Mouse (Mus musculus) neural tube, embryonic 13.5 days (tissue): ENCODE data around the gene Runx2. TPM values are rescaled to one million over a fixed set of nuclear protein-coding genes. Genes with fewer than 3 reads are reported as not detected.

ENCODE experiments used
- ATAC-seq: fragments of 200-750 bp; cut with Nextera tagmentation; 2 replicates; pipeline ENCODE4 v1.8.0; 2017; ENCODE audit warnings: low read depth, mild to moderate bottlenecking, moderate TSS enrichment, moderate library complexity
- H3K27ac ChIP-seq: fragments of 300-500 bp; sonication (generic); replicated peaks from 2 replicates; pipeline ENCODE4 v1.5.1; 2015; ENCODE audit warnings: moderate library complexity, mild to moderate bottlenecking, inconsistent platforms
- H3K27me3 ChIP-seq: fragments of 300-500 bp; sonication (generic); 2 replicates; pipeline ENCODE4 v1.6.1; 2015; ENCODE audit warnings: mild to moderate bottlenecking, inconsistent platforms
- H3K36me3 ChIP-seq: fragments of 300-500 bp; sonication (generic); 2 replicates; pipeline ENCODE4 v1.6.1; 2015; ENCODE audit warnings: mild to moderate bottlenecking, inconsistent platforms
- H3K4me1 ChIP-seq: fragments of 300-500 bp; sonication (generic); replicated peaks from 2 replicates; pipeline ENCODE4 v1.6.1; 2015; ENCODE audit warnings: inconsistent platforms
- H3K4me2 ChIP-seq: fragments of 300-500 bp; sonication (generic); 2 replicates; pipeline ENCODE4 v1.6.1; 2015; ENCODE audit warnings: inconsistent platforms, mild to moderate bottlenecking, moderate library complexity
- H3K4me3 ChIP-seq: fragments of 300-500 bp; sonication (generic); 2 replicates; pipeline ENCODE4 v1.5.1; 2015; ENCODE audit warnings: mild to moderate bottlenecking, inconsistent platforms
- H3K9ac ChIP-seq: fragments of 300-500 bp; sonication (generic); 2 replicates; pipeline ENCODE4 v1.6.1; 2015; ENCODE audit warnings: moderate library complexity, mild to moderate bottlenecking, inconsistent platforms
- H3K9me3 ChIP-seq: fragments of 300-500 bp; sonication (generic); 2 replicates; pipeline ENCODE4 v1.6.1; 2016; ENCODE audit warnings: inconsistent platforms
- WGBS: fragments of 180-500 bp; shearing (Covaris S2); methylation state at CpG from one replicate; pipeline ENCODE4 v1.1.7; 2015; 5-methylcytosine and 5-hydroxymethylcytosine counted together
- polyA plus RNA-seq: library from polyadenylated mRNA; unstranded; fragments of >200 nt; fragmentation: Nextera tagmentation; extraction: Ambion mirVana; gene quantifications from 2 replicates; pipeline ENCODE4 v1.2.1, GENCODE M21; 2015

Gene Runx2
- polyA plus RNA-seq, 1 experiment from 2014 or later, result 0.59 TPM

GRCm38 (mm10) chr17:44522906-44523305, 291.7 kb downstream of the Runx2 start:
- 63% methylated on average over 5 of the region's 5 CpGs for WGBS
- H3K27ac ChIP-seq, result no peak overlapping the region
- H3K4me3 ChIP-seq, result no peak overlapping the region
- H3K36me3 ChIP-seq, result no peaks in the 10 kb centered on the region
- H3K9ac ChIP-seq, result no peak overlapping the region
- H3K27me3 ChIP-seq, result no peaks in the 10 kb centered on the region
- no peaks in the 10 kb centered on the region for H3K4me1 ChIP-seq
- peaks cover 1% of the 10 kb centered on the region; the same call in 1 of the 2 replicates for H3K9me3 ChIP-seq
- no peak overlapping the region for H3K4me2 ChIP-seq
- ATAC-seq, result no peak

DNA sequence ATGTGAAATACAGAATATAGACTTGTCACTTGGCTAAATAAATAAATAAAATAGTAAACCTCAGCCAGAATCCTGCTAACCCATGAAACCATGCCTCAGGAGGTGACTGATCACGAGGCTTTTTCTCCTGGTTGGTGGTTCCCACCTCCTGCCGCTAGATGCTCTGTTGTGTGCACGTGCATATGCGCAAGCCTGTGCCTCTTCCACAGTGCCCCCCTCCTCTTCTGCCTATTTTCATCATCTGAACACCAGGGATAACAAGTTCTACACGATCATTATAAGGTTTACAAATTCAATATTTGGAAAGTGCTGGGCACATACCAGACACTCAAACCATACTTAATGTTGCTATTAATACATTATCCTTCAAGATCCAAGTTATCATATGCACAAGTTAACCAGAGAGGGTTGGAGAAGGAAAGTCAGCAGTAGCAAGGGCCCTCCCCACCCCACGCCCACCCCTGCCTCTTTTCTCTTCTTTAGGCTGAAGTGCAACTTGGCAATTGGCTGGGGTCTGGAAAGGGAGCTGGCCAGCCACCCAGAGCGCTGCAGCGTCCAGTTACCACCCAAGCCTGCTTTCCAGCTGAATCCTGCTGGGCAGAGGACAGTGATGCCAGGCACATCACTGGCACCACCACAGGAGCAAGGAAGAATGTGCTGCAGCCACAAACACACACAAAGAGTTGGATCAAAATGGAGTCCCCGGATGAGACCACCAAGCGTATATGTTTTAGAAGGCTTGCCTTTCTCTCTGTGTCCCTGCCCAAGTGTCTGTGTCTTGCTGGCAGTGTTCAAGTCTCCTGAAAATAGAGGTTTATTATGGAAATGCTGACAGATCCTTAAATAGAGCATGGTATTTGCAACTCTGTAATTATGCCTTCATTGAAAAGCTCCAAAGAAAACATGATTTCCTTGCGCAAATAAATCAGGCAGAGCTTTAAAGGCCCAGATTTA, 294.2 kb downstream of the Runx2 start:
- 82% methylated on average over 11 of the region's 11 CpGs for WGBS
- H3K9ac ChIP-seq, result no peak overlapping the region
- no peak for ATAC-seq
- H3K27ac ChIP-seq, result no peak overlapping the region
- H3K4me1 ChIP-seq, result no peaks in the 10 kb centered on the region
- peaks cover 3% of the 10 kb centered on the region; the same call in 1 of the 2 replicates for H3K9me3 ChIP-seq
- H3K27me3 ChIP-seq, result no peaks in the 10 kb centered on the region
- H3K36me3 ChIP-seq, result no peaks in the 10 kb centered on the region
- H3K4me3 ChIP-seq, result no peak overlapping the region
- H3K4me2 ChIP-seq, result no peak overlapping the region

DNA sequence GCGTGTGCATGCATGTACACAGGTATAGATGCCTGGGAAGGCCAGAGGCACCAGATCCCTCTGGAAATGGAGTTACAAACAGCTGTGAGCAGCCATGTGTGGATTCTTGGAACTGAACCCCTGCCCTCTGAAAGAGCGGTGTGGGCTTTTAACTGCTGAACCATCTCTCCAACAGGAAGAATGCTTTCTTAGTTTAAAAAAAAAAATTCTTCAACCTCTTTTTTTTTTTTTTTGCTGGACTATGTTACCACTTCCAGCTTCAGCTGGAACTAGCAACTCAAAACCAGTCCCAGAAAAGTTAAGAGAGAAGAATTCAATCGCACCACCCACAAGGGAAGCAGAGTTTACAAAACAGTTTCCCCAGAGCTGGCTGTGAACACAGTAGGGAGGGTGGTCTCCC, 295.2 kb downstream of the Runx2 start:
- 91% methylated on average over 3 of the region's 3 CpGs for WGBS
- Histone ChIP-seq H3K4me1 (no peaks in the 10 kb centered on the region), H3K4me2 (no peak overlapping the region), H3K4me3 (no peak overlapping the region), H3K9me3 (peaks cover 3% of the 10 kb centered on the region; the same call in 1 of the 2 replicates), H3K36me3 (no peaks in the 10 kb centered on the region), H3K27me3 (no peaks in the 10 kb centered on the region), H3K9ac (no peak overlapping the region), H3K27ac (no peak overlapping the region)
- no peak for ATAC-seq

GRCm38 (mm10) chr17:44518156-44518555, 296.4 kb downstream of the Runx2 start:
- WGBS, result 94% methylated on average over 6 of the region's 6 CpGs

DNA sequence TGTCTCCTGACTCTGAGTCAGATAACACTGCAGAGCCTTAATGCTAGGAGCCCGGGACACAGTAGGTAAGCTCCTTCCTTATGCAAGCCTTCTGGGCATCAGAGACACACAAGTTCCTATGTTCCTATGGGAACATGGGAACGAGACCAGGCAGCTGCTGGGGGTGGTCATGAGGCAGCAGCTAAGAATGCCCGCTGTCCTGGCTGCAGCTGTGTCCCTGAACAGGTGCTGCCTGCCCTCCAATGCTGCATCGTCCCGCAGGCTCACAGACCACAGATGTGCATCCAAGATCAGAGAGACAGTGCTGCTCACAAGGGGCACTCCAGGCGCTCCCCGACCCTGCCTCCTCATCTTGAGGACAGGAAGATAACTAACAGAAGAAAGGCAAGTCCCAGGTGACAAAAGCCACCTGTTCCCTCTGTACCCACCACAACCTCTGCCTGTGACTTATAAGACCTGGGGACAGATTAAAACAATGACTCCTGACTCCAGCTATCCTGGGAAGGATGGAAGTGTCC, 306.3 kb downstream of the Runx2 start:
- no peak for ATAC-seq
- no peaks in the 10 kb centered on the region for H3K9me3 ChIP-seq
- WGBS, result 61% methylated on average over 7 of the region's 7 CpGs

More at GRCm38 (mm10) chr17:44518156-44518555, 296.4 kb downstream of the Runx2 start:
- Histone ChIP-seq H3K4me1 (no peaks in the 10 kb centered on the region), H3K36me3 (no peaks in the 10 kb centered on the region), H3K9me3 (peaks cover 3% of the 10 kb centered on the region; the same call in 1 of the 2 replicates), H3K27me3 (no peaks in the 10 kb centered on the region), H3K9ac (no peak overlapping the region), H3K4me2 (no peak overlapping the region), H3K27ac (no peak overlapping the region), H3K4me3 (no peak overlapping the region)
- no peak for ATAC-seq

GRCm38 (mm10) chr17:44507741-44508140, 306.9 kb downstream of the Runx2 start:
- WGBS, result 87% methylated on average over 3 of the region's 3 CpGs
- Histone ChIP-seq H3K27ac (no peak overlapping the region), H3K4me1 (peaks cover 10% of the 10 kb centered on the region; the same call in 1 of the 2 replicates), H3K9ac (no peak overlapping the region), H3K9me3 (no peaks in the 10 kb centered on the region), H3K27me3 (no peaks in the 10 kb centered on the region), H3K4me3 (no peak overlapping the region), H3K36me3 (no peaks in the 10 kb centered on the region), H3K4me2 (no peak overlapping the region)
- ATAC-seq, result no peak

More for the DNA sequence above, 306.3 kb downstream of the Runx2 start:
- Histone ChIP-seq H3K27me3 (no peaks in the 10 kb centered on the region), H3K27ac (no peak overlapping the region), H3K9ac (no peak overlapping the region), H3K4me2 (no peak overlapping the region), H3K4me3 (no peak overlapping the region), H3K4me1 (peaks cover 10% of the 10 kb centered on the region; the same call in 1 of the 2 replicates), H3K36me3 (no peaks in the 10 kb centered on the region)

DNA sequence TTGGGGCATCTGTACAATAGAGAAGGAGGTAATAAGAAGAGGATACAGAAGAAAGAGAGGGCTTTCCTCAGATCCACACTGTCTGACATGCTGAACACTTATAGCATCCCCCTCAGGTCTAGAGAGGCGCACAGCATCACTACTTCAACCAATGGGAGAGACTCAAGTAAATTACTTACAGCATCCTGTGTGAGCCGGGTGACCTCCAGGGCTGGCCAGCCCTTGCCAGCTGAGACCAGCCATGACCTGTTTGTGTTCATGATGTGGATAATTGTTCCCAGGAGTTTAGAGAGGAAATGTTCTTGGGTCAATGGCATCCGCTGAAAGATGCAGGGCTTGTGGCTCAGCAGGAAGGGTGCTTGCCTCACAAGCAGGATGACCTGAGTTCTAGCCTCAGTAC, 308.1 kb downstream of the Runx2 start:
- Histone ChIP-seq H3K9ac (no peak overlapping the region), H3K4me1 (peaks cover 10% of the 10 kb centered on the region; the same call in 1 of the 2 replicates), H3K9me3 (no peaks in the 10 kb centered on the region), H3K4me3 (no peak overlapping the region), H3K36me3 (no peaks in the 10 kb centered on the region), H3K4me2 (no peak overlapping the region), H3K27me3 (no peaks in the 10 kb centered on the region), H3K27ac (no peak overlapping the region)
- ATAC-seq, result no peak
- 61% methylated on average over 3 of the region's 3 CpGs for WGBS

DNA sequence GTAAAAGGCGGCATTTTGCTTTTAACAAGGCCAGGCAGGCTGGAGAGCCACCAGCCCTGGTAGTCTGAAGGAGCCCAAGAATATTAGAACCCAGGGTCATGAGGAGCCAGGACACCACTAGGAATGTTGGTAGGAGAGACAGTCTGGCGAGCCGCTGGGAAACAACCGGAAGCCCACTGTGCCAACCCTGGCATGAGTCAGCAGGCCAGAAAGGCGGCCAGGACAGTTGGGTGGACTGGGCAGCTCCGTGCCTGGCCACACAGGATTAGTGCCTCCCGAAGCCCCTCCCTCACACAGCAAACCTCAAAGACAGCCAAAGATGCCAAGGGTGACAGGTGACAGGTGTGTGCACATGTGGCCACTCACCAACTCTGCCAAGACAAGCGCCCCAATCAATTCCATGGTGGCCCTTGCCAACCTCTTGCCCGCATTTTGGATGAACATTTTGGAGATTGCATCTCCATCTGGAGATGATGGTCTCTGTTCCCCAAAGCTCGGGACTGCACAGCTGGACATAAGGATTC, 309.7 kb downstream of the Runx2 start:
- H3K4me1 ChIP-seq, result peaks cover 10% of the 10 kb centered on the region; the same call in 1 of the 2 replicates
- ATAC-seq, result no peak
- H3K9ac ChIP-seq, result no peak overlapping the region
- no peak overlapping the region for H3K4me3 ChIP-seq
- H3K4me2 ChIP-seq, result no peak overlapping the region
- no peak overlapping the region for H3K27ac ChIP-seq
- H3K27me3 ChIP-seq, result no peaks in the 10 kb centered on the region
- no peaks in the 10 kb centered on the region for H3K36me3 ChIP-seq
- WGBS, result 92% methylated on average over 10 of the region's 10 CpGs
- H3K9me3 ChIP-seq, result no peaks in the 10 kb centered on the region

DNA sequence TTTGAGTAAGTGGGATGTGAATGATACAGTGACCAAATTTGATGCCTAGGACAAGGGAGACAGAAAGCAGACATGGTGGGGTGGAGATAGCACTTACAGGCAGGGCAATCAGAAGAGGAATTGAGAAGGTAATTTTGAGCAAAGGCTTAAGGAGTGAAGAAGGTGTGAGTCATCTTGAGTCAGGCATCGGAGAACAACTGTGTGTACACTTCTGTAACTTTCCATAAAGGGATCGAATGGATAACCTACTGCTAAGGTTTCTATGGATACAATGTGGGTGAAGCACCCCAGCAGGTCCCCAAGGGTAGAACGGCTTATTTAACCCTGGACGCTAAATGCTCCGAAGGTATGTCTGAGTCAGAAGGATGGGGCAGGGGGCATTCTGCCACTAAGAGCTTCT, 312.4 kb downstream of the Runx2 start:
- H3K27me3 ChIP-seq, result no peaks in the 10 kb centered on the region
- no peaks in the 10 kb centered on the region for H3K36me3 ChIP-seq
- no peaks in the 10 kb centered on the region for H3K4me1 ChIP-seq
- ATAC-seq, result no peak
- H3K9ac ChIP-seq, result no peak overlapping the region
- H3K27ac ChIP-seq, result no peak overlapping the region
- WGBS, result 94% methylated on average over 5 of the region's 5 CpGs
- no peak overlapping the region for H3K4me3 ChIP-seq
- H3K9me3 ChIP-seq, result peaks cover 5% of the 10 kb centered on the region; the same call in 1 of the 2 replicates
- H3K4me2 ChIP-seq, result no peak overlapping the region

GRCm38 (mm10) chr17:44500306-44500899, 314.2 kb downstream of the Runx2 start:
- Histone ChIP-seq H3K4me1 (no peaks in the 10 kb centered on the region), H3K9me3 (peaks cover 5% of the 10 kb centered on the region; the same call in 1 of the 2 replicates), H3K4me3 (no peak overlapping the region), H3K9ac (no peak overlapping the region), H3K4me2 (no peak overlapping the region), H3K27ac (no peak overlapping the region), H3K27me3 (no peaks in the 10 kb centered on the region), H3K36me3 (no peaks in the 10 kb centered on the region)
- ATAC-seq, result no peak
- WGBS, result 78% methylated on average over 11 of the region's 11 CpGs

GRCm38 (mm10) chr17:44490164-44490794, 324.3 kb downstream of the Runx2 start:
- 69% methylated on average over 11 of the region's 11 CpGs for WGBS
- Histone ChIP-seq H3K9me3 (no peaks in the 10 kb centered on the region), H3K4me3 (no peak overlapping the region), H3K4me2 (no peak overlapping the region), H3K27me3 (no peaks in the 10 kb centered on the region), H3K9ac (no peak overlapping the region), H3K4me1 (no peaks in the 10 kb centered on the region), H3K36me3 (no peaks in the 10 kb centered on the region), H3K27ac (no peak overlapping the region)
- ATAC-seq, result no peak
